Mouse (Mus musculus): ENCODE data around the gene Cdk6.

DNA sequence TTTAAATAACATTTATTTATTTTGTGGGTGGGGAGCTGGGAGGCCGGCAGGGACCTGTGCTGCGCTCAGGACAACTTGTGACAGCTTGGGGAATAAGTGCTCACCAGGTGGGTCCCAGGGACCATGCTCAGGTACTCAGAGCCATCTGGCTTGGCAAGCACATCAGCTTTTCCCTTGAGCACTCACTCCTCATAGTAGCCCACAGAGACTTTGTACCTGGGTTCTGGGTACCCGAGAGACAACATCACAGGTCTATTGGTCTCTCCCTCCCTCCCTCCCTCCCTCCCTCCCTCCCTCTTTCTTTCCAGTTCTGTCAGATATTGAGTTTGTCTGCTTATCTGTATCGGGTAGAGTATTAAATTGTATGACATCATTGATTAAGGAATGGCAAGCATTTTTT lies 38.0 kb downstream of the Cdk6 start:
- TF ChIP-seq CTCF (IDR thresholded peaks at IDR 0.05; ENCODE audit: control insufficient read depth, insufficient read depth, insufficient read length) (no peak), MYOD1 (IDR thresholded peaks at IDR 0.05; ENCODE audit: control insufficient read depth, insufficient read length, low read depth) (no peak), USF1 (IDR thresholded peaks at IDR 0.05; ENCODE audit: low read depth) (no peak), MAX (IDR thresholded peaks at IDR 0.05) (no peak), MYOG (IDR thresholded peaks at IDR 0.05; ENCODE audit: control insufficient read depth, extremely low read depth, insufficient read length) (no peak), CEBPB (IDR thresholded peaks at IDR 0.05; ENCODE audit: low read depth) (no peak), FOSL1 (IDR thresholded peaks at IDR 0.05; ENCODE audit: insufficient read depth, low read length, poor library complexity, severe bottlenecking) (no peak)
